ENCODE assay signal across 8 mouse cellular contexts in the genomic region with DNA sequence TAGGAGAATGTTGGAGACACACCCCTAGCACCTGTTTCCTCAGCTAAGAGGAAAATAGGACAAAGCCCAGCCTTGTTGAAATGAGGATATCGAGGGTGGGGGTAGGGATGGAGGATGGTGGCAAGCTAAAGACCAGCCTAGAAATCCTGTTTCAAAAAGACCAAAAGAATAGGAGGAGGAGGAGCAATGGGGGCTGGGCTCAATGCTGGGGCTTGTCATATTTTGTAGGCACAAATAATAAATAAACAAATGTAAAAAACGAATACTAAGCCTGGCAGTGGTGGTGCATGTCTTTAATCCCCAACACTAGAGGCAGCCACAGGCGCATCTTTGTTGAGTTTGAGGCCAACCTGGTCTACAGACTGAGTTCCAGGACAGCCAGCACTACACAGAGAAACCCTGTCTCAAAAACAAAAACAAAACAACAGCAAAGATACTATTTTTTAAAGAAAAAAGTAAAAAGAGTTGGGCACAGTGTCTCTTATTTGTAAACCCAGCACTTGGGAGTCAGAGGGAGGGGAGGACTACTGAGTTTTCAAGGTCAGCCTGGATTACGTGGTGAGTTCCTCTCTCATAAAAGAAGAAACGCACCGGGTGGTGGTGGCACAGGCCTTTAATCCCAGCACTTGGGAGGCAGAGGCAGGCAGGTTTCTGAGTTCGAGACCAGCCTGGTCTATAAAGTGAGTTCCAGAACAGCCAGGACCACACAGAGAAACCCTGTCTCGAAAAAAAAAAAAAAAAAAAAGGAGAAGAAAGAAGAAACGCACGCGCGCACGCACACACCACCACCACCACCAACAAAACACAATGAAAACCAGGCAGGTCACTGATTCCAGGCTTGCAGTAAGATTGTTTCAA. TPM values are rescaled to one million over a fixed set of nuclear protein-coding genes. Genes with fewer than 3 reads are reported as not detected.
DNase-seq lines count a peak whose midpoint lies in the region; ATAC-seq and TF ChIP-seq lines count a peak whose summit lies in the region.

No protein-coding gene starts in this region.

- DNase-seq in adrenal gland, adult (ENCODE audit: inconsistent age in 2 of 2, low spot score in 1 of 2), result peak; percentile 35 to 56
- no peak for DNase-seq in adrenal gland, postnatal 14 days
- DNase-seq in urinary bladder, postnatal 10 days (ENCODE audit: low spot score), result no peak
- DNase-seq in yolk sac, embryonic 10.5 days (ENCODE audit: low spot score), result no peak

- no peak for TF ChIP-seq CTCF in olfactory bulb, adult 2 months (IDR thresholded peaks at IDR 0.05; ENCODE audit: insufficient read depth, low read depth, low read length)

- ATAC-seq in megakaryocyte, adult 5-6 weeks (ENCODE audit: poor library complexity, severe bottlenecking), result no peak
- no peak for ATAC-seq in intestine, embryonic 16.5 days

- peaks cover 83% of the 10 kb centered on the region for H3K4me1 ChIP-seq in megakaryocyte, embryonic 14.5 days
- H3K4me1 ChIP-seq in intestine, embryonic 16.5 days (ENCODE audit: control insufficient read depth, insufficient read depth, low read length), result peaks cover 25% of the 10 kb centered on the region
- H3K4me1 ChIP-seq in olfactory bulb, adult 2 months (ENCODE audit: control insufficient read depth, insufficient read depth, low read length), result peaks cover 19% of the 10 kb centered on the region

- H3K9me3 ChIP-seq in megakaryocyte, embryonic 14.5 days, result no peaks in the 10 kb centered on the region
- no peaks in the 10 kb centered on the region for H3K9me3 ChIP-seq in intestine, embryonic 16.5 days (ENCODE audit: control insufficient read depth, low read length)

- TF ChIP-seq POLR2A in olfactory bulb, adult 2 months (IDR thresholded peaks at IDR 0.05; ENCODE audit: insufficient read depth, low read depth, low read length), result no peak

- peak overlapping the region; percentile 95 for H3K4me3 ChIP-seq in megakaryocyte, embryonic 14.5 days (replicated peaks)
- H3K4me3 ChIP-seq in intestine, embryonic 16.5 days (ENCODE audit: low read length), result peak overlapping the region; percentile 68
- H3K4me3 ChIP-seq in olfactory bulb, adult 2 months (ENCODE audit: insufficient read depth, low read depth, low read length), result peak overlapping the region; percentile 5; the same call in 1 of the 2 replicates

- peak overlapping the region; percentile 56 for H3K4me2 ChIP-seq in intestine, embryonic 16.5 days (ENCODE audit: low read depth, low read length)

- H3K36me3 ChIP-seq in megakaryocyte, embryonic 14.5 days (replicated peaks; ENCODE audit: low read length), result peaks cover 52% of the 10 kb centered on the region
- H3K36me3 ChIP-seq in intestine, embryonic 16.5 days (ENCODE audit: control insufficient read depth, insufficient read depth, low read length), result peaks cover 5% of the 10 kb centered on the region; the same call in 1 of the 2 replicates

- H3K27ac ChIP-seq in intestine, embryonic 16.5 days (ENCODE audit: low read length), result peak overlapping the region; percentile 98
- 0 out of 2 replicates have a peak overlapping the region, but pooled peaks have one; percentile 79 for H3K27ac ChIP-seq in olfactory bulb, adult 2 months (ENCODE audit: insufficient read depth, low read depth, low read length)

- no peaks in the 10 kb centered on the region for H3K27me3 ChIP-seq in megakaryocyte, embryonic 14.5 days (replicated peaks)
- peaks cover 3% of the 10 kb centered on the region; the same call in 1 of the 2 replicates for H3K27me3 ChIP-seq in intestine, embryonic 16.5 days (replicated peaks; ENCODE audit: control insufficient read depth, insufficient read depth, low read length)

- WGBS in intestine, embryonic 16.5 days, result 84% methylated on average over 13 of the region's 13 CpGs
- WGBS in olfactory bulb, adult 2 months, result 72% methylated on average over 13 of the region's 13 CpGs

- peak overlapping the region; percentile 75 for H3K9ac ChIP-seq in intestine, embryonic 16.5 days (ENCODE audit: low read depth, low read length)

RNA-seq across cellular contexts. Expression of a gene that starts 0.9 kb away (rescaled TPM):
- total RNA-seq in adrenal gland, postnatal 14 days (2021), result 18.2 and 24.8 TPM in 2 replicates
- polyA plus RNA-seq in megakaryocyte, embryonic 14.5 days (2012; ENCODE audit: insufficient read depth, low replicate concordance), result 15.6 and 33.1 TPM in 2 replicates
- 6.3 and 10.9 TPM in 2 replicates for total RNA-seq in megakaryocyte, adult 5-6 weeks (2015)
- 14.7 and 17.1 TPM in 2 replicates for total RNA-seq in megakaryocyte, adult 5-6 weeks (2017)
- 19.7 and 21.5 TPM in 2 replicates for polyA plus RNA-seq in intestine, embryonic 16.5 days (2015; fragmentation: Nextera tagmentation; extraction: Ambion mirVana)
- not detected in 2 replicates for polyA plus RNA-seq in olfactory bulb, adult 2 months (2012; ENCODE audit: insufficient read depth, insufficient read length, low replicate concordance, missing spikeins)

RNA-seq across cellular contexts. Expression of a gene that starts 5.5 kb away (rescaled TPM):
- total RNA-seq in adrenal gland, postnatal 14 days (2021), result 1.2 and 1.6 TPM in 2 replicates
- polyA plus RNA-seq in megakaryocyte, embryonic 14.5 days (2012; ENCODE audit: insufficient read depth, low replicate concordance), result 114 and 143 TPM in 2 replicates
- total RNA-seq in megakaryocyte, adult 5-6 weeks (2015), result 31.8 and 36.1 TPM in 2 replicates
- 16.6 and 34.0 TPM in 2 replicates for total RNA-seq in megakaryocyte, adult 5-6 weeks (2017)
- 2.6 and 2.9 TPM in 2 replicates for polyA plus RNA-seq in intestine, embryonic 16.5 days (2015; fragmentation: Nextera tagmentation; extraction: Ambion mirVana)
- not detected in 2 replicates for polyA plus RNA-seq in olfactory bulb, adult 2 months (2012; ENCODE audit: insufficient read depth, insufficient read length, low replicate concordance, missing spikeins)

RNA-seq across cellular contexts. Expression of a gene that starts 8.7 kb away (rescaled TPM):
- 4.4 and 5.4 TPM in 2 replicates for total RNA-seq in adrenal gland, postnatal 14 days (2021)
- 0.12 TPM in 1 of 2 replicates, not detected in the other for polyA plus RNA-seq in megakaryocyte, embryonic 14.5 days (2012; ENCODE audit: insufficient read depth, low replicate concordance)
- 9.1 and 12.0 TPM in 2 replicates for total RNA-seq in megakaryocyte, adult 5-6 weeks (2015)
- total RNA-seq in megakaryocyte, adult 5-6 weeks (2017), result 4.6 and 7.0 TPM in 2 replicates
- polyA plus RNA-seq in intestine, embryonic 16.5 days (2015; fragmentation: Nextera tagmentation; extraction: Ambion mirVana), result 4.1 and 4.4 TPM in 2 replicates
- polyA plus RNA-seq in olfactory bulb, adult 2 months (2012; ENCODE audit: insufficient read depth, insufficient read length, low replicate concordance, missing spikeins), result not detected in 2 replicates

RNA-seq across cellular contexts. Expression of a gene that starts 12.3 kb away (rescaled TPM):
- total RNA-seq in adrenal gland, postnatal 14 days (2021), result 1.2 and 3.7 TPM in 2 replicates
- polyA plus RNA-seq in megakaryocyte, embryonic 14.5 days (2012; ENCODE audit: insufficient read depth, low replicate concordance), result 2.9 and 15.1 TPM in 2 replicates
- not detected in 2 replicates for total RNA-seq in megakaryocyte, adult 5-6 weeks (2015)
- total RNA-seq in megakaryocyte, adult 5-6 weeks (2017), result 0.88 TPM in 1 of 2 replicates, not detected in the other
- 8.6 and 9.0 TPM in 2 replicates for polyA plus RNA-seq in intestine, embryonic 16.5 days (2015; fragmentation: Nextera tagmentation; extraction: Ambion mirVana)
- not detected in 2 replicates for polyA plus RNA-seq in olfactory bulb, adult 2 months (2012; ENCODE audit: insufficient read depth, insufficient read length, low replicate concordance, missing spikeins)

RNA-seq across cellular contexts. Expression of a gene that starts 28.4 kb away (rescaled TPM):
- 1.6 and 2.9 TPM in 2 replicates for total RNA-seq in adrenal gland, postnatal 14 days (2021)
- not detected in 2 replicates for polyA plus RNA-seq in megakaryocyte, embryonic 14.5 days (2012; ENCODE audit: insufficient read depth, low replicate concordance)
- not detected in 2 replicates for total RNA-seq in megakaryocyte, adult 5-6 weeks (2015)
- total RNA-seq in megakaryocyte, adult 5-6 weeks (2017), result not detected in 2 replicates
- polyA plus RNA-seq in intestine, embryonic 16.5 days (2015; fragmentation: Nextera tagmentation; extraction: Ambion mirVana), result 8.4 and 9.7 TPM in 2 replicates
- not detected in 2 replicates for polyA plus RNA-seq in olfactory bulb, adult 2 months (2012; ENCODE audit: insufficient read depth, insufficient read length, low replicate concordance, missing spikeins)

Comparison
In these comparisons a context has a peak if more than half of its experiments do, and no peak if none do; other contexts are left out.
1. DNase-seq: peak in adrenal gland, adult (2 of 2); none in adrenal gland, postnatal 14 days (single experiment), urinary bladder, postnatal 10 days (single experiment) and yolk sac, embryonic 10.5 days (single experiment).
2. H3K4me3 ChIP-seq: peak in every context shown above with its lines; median percentile 95 in megakaryocyte, embryonic 14.5 days; 68 in intestine, embryonic 16.5 days; 5 in olfactory bulb, adult 2 months.
3. RNA of a gene that starts 0.9 kb away (polyA plus RNA-seq): 15.6 to 33.1 TPM in megakaryocyte, embryonic 14.5 days and 19.7 to 21.5 TPM in intestine, embryonic 16.5 days; not detected in olfactory bulb, adult 2 months; every median in the first group is over 10 times any median in the second.